Mouse (Mus musculus) olfactory bulb, adult 2 months (tissue): ENCODE results near the gene Tysnd1. TPM values are rescaled to one million over a fixed set of nuclear protein-coding genes. Genes with fewer than 3 reads are reported as not detected.

Source experiments
- H3K27ac ChIP-seq: fragments of 200-500 bp; 2 replicates; pipeline ENCODE4 v1.5.1; 2012; ENCODE audit warnings: low read depth, low read length; ENCODE audit not compliant: insufficient read depth
- H3K4me1 ChIP-seq: fragments of 200-500 bp; 2 replicates; pipeline ENCODE4 v1.6.1; 2012; ENCODE audit warnings: low read length; ENCODE audit not compliant: control insufficient read depth, insufficient read depth
- H3K4me3 ChIP-seq: fragments of 200-500 bp; 2 replicates; pipeline ENCODE4 v1.5.1; 2012; ENCODE audit warnings: mild to moderate bottlenecking, low read depth, low read length, moderate library complexity; ENCODE audit not compliant: insufficient read depth
- CTCF ChIP-seq: fragments of 200-500 bp; IDR thresholded peaks from 2 replicates; pipeline ENCODE4 v1.5.1; 2012; ENCODE audit warnings: low read depth, mild to moderate bottlenecking, low read length, moderate library complexity; ENCODE audit not compliant: insufficient read depth
- POLR2A ChIP-seq: fragments of 200-500 bp; IDR thresholded peaks from 2 replicates; pipeline ENCODE4 v1.6.1; 2012; ENCODE audit warnings: mild to moderate bottlenecking, low read depth, low read length, moderate library complexity; ENCODE audit not compliant: insufficient read depth
- WGBS: fragments of 180-500 bp; shearing (Covaris S2); methylation state at CpG from one replicate; pipeline ENCODE4 v1.1.7; 2018; 5-methylcytosine and 5-hydroxymethylcytosine counted together
- polyA plus RNA-seq: library from polyadenylated mRNA; stranded (reverse); fragments of >200 nt; gene quantifications from 2 replicates; pipeline ENCODE4 v1.2.4, GENCODE M21; 2012; ENCODE audit warnings: low replicate concordance; ENCODE audit not compliant: missing spikeins, insufficient read depth, insufficient read length

The Tysnd1 gene
- polyA plus RNA-seq, 1 experiment = not detected

GRCm38 (mm10) chr10:61722215-61722614, 26.9 kb downstream of the Tysnd1 start:
- Histone ChIP-seq H3K4me3 (no peak overlapping the region), H3K27ac (no peak overlapping the region), H3K4me1 (no peaks in the 10 kb centered on the region; the same call in 1 of the 2 replicates)
- TF ChIP-seq POLR2A = no peak
- TF ChIP-seq CTCF = no peak
- 92% methylated on average over 3 of the region's 3 CpGs for WGBS

GRCm38 (mm10) chr10:61723271-61723670, 28.0 kb downstream of the Tysnd1 start:
- TF ChIP-seq CTCF (no peak), POLR2A (no peak)
- WGBS = 63% methylated on average over 6 of the region's 6 CpGs
- Histone ChIP-seq H3K4me1 (no peaks in the 10 kb centered on the region; the same call in 1 of the 2 replicates), H3K27ac (no peak overlapping the region), H3K4me3 (no peak overlapping the region)

DNA sequence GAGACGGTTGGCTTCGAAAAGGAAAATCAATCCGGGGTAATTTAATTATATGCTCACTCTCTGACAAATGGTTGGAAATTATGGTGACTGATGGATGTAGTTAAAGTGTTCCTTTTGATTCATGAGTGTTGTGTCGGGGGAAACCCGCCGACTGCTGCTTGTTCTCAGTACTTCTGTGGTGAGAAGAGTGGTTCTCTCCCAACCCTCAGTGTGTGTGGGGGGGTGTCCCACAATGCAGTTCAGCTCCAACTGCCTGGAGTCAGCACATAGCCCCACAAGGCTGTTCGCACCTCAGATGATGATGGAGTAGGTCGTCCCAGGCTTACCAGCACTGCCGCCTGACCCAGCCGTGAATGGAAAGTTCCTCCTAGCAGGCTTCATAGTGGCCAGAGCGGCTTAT, 33.9 kb downstream of the Tysnd1 start:
- H3K4me1 ChIP-seq = no peaks in the 10 kb centered on the region; the same call in 1 of the 2 replicates
- no peak for TF ChIP-seq CTCF
- 80% methylated on average over 11 of the region's 11 CpGs for WGBS
- no peak overlapping the region for H3K4me3 ChIP-seq
- no peak overlapping the region for H3K27ac ChIP-seq

DNA sequence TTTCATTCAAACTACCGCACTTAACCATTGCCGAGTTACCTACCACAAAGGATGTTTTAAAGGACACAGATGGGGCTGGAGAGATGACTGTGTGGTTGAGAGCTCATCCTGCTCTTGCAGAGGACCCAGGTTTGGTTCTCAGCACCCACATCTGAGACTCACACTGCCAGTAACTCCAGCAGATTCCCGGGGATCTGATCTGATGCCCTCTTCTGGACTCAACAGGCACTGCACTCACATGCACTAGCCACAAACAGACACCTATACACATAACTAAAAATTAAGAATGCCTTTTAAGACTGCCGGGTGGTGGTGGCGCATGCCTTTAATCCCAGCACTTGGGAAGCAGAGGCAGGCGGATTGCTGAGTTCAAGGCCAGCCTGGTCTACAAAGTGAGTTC, 34.9 kb downstream of the Tysnd1 start:
- WGBS = 93% methylated on average over 6 of the region's 6 CpGs
- Histone ChIP-seq H3K4me3 (no peak overlapping the region), H3K27ac (no peak overlapping the region), H3K4me1 (no peaks in the 10 kb centered on the region; the same call in 1 of the 2 replicates)
- TF ChIP-seq POLR2A = no peak
- no peak for TF ChIP-seq CTCF

DNA sequence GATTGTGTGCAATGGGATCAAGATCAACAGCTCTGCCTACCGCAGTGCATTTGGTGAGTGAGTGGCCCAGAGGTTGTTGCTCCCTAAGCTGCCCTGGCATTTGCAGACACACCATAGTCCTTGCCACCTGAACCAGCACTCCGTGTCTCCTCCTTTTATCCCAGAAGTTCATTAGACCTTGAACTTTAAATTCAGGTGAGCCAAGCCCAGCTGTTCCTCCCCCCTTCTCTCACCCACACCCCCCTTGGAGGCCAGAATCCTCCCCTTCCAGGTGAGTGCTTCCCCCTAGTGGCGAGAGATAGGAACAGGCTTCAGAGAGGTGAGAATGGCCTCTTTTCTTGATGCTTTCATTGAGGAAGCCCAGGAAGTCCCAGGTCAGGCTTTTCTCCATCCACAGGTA, 39.1 kb downstream of the Tysnd1 start:
- H3K4me3 ChIP-seq = no peak overlapping the region
- no peak overlapping the region for H3K27ac ChIP-seq
- 57% methylated on average over 3 of the region's 3 CpGs for WGBS
- H3K4me1 ChIP-seq = peaks cover 11% of the 10 kb centered on the region
- TF ChIP-seq POLR2A = no peak
- TF ChIP-seq CTCF = peak; percentile 85

GRCm38 (mm10) chr10:61736671-61737078, 41.4 kb downstream of the Tysnd1 start:
- TF ChIP-seq POLR2A (no peak), CTCF (no peak)
- 0 out of 2 replicates have a peak overlapping the region, but pooled peaks have one; percentile 9 for H3K4me3 ChIP-seq
- H3K27ac ChIP-seq = peak overlapping the region; percentile 46
- peaks cover 11% of the 10 kb centered on the region for H3K4me1 ChIP-seq
- 43% methylated on average over 10 of the region's 10 CpGs for WGBS

DNA sequence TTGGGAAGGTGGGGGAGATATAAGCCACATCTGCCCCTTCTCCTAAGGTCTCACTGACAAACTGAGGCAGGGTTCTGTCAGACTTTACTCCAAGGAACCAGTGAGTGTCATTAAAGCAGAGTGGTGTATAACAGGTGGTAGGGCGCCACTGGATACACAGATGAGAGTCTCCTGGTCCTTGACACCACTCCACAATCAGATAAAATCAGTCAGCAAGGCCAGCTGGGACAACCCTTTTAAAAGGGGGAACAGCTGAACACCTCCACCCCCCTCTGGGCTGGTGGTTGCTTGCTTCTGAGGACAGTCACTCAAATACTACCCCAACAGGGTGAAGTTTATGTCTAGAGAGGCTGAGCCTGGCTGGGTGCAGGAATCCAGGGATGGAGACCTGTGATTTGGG, 42.2 kb downstream of the Tysnd1 start:
- WGBS = 96% methylated on average over 1 of the region's 1 CpGs
- TF ChIP-seq CTCF (no peak), POLR2A (no peak)
- no peak overlapping the region for H3K27ac ChIP-seq

GRCm38 (mm10) chr10:61738126-61738525, 42.8 kb downstream of the Tysnd1 start:
- peaks cover 11% of the 10 kb centered on the region for H3K4me1 ChIP-seq
- 91% methylated on average over 4 of the region's 4 CpGs for WGBS

More for the DNA sequence above, 42.2 kb downstream of the Tysnd1 start:
- H3K4me3 ChIP-seq = no peak overlapping the region
- peaks cover 11% of the 10 kb centered on the region for H3K4me1 ChIP-seq

DNA sequence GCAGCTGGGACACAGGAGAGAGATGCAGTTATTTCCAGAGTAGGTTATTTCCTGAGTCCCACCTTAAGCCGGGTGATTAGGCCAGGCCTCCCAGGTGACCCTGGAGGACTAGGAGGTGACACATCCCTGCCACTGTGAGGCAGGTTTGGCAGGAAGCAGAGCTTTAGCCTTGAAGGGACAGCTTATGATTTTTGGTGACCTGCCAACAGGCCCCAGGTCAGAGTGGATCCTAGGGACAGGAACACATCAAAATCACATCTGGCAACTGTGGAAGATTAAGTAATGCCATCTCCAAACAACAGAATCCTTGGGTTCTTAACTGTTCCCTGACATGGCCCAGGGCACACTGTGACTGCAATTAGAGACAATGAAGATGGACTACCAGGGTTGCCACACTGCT, 46.0 kb downstream of the Tysnd1 start:
- Histone ChIP-seq H3K27ac (no peak overlapping the region), H3K4me3 (no peak overlapping the region), H3K4me1 (peaks cover 11% of the 10 kb centered on the region)
- TF ChIP-seq CTCF = no peak
- no peak for TF ChIP-seq POLR2A
- WGBS = 94% methylated on average over 1 of the region's 1 CpGs

More at GRCm38 (mm10) chr10:61738126-61738525, 42.8 kb downstream of the Tysnd1 start:
- Histone ChIP-seq H3K4me3 (no peak overlapping the region), H3K27ac (no peak overlapping the region)
- TF ChIP-seq CTCF = no peak
- TF ChIP-seq POLR2A = no peak

DNA sequence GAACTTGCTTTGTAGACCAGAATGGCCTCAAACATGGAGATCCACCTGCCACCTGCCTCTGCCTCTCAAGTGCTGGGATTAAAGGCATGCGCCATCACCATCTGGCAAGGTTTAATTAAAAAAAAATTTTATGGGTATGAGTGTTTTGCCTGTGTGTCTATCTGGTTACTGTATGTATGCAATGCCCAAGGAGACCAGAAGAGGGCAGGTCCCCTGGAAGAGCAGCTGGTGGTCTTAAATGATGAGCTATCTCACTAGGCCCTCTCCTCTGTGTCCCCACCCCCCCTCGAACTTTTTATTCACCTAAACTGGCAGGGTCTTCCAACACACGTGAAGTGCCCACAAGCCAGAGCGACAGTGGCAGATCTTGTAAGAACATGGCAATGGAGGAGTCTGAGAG, 46.6 kb downstream of the Tysnd1 start:
- no peak overlapping the region for H3K4me3 ChIP-seq
- H3K4me1 ChIP-seq = peaks cover 5% of the 10 kb centered on the region
- 90% methylated on average over 4 of the region's 4 CpGs for WGBS
- no peak overlapping the region for H3K27ac ChIP-seq
- TF ChIP-seq CTCF = no peak
- TF ChIP-seq POLR2A = no peak
